In the genomic region with DNA sequence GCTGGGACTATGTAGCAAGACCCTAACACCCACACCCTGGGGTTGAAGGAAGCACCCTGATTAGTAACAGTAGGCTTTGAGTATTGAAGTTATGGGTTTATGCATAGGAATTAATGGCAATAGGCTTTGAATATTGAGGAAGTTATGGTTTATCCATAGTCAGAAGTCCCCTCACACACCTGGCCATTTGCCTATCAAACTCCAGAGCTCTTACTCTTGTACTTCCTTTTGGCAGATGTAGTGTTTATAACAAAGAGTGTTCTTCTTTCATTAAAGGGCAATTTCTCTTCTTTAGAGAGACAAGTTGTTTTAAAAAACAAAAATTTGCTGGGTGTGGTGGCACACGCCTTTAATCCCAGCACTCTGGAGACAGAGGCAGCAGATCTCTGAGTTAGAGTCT, we compare ENCODE assay signal across 29 mouse cellular contexts.
DNase-seq lines count a peak whose midpoint lies in the region; ATAC-seq and TF ChIP-seq lines count a peak whose summit lies in the region.
"Had no signal": no experiment of that assay in that cellular context is flagged by ENCODE, and none has a peak within 500 bp of the region (broad histone marks: within the 10 kb centered on the region; RNA-seq: fewer than 3 reads in every experiment).

No protein-coding gene starts in this region.

- H3K4me2 ChIP-seq in liver, embryonic 13.5 days: no peak overlapping the region
- no peak overlapping the region for H3K4me2 ChIP-seq in liver, embryonic 11.5 days
- no peak overlapping the region for H3K4me2 ChIP-seq in liver, embryonic 15.5 days
- H3K4me2 ChIP-seq in liver, postnatal 0 days (ENCODE audit: low read depth, low read length): no peak overlapping the region
- H3K4me2 ChIP-seq: embryonic facial prominence, embryonic 13.5 days; embryonic facial prominence, embryonic 15.5 days; forebrain, embryonic 12.5 days had no signal

- H3K27me3 ChIP-seq in liver, embryonic 13.5 days: no peaks in the 10 kb centered on the region
- H3K27me3 ChIP-seq in liver, embryonic 11.5 days (replicated peaks; ENCODE audit: control insufficient read depth, insufficient read depth, low read length): no peaks in the 10 kb centered on the region
- H3K27me3 ChIP-seq in MEL (ENCODE audit: control insufficient read depth in 1 of 2, insufficient read depth in 2 of 2, low read length in 2 of 2): no peaks in the 10 kb centered on the region
- no peaks in the 10 kb centered on the region for H3K27me3 ChIP-seq in liver, embryonic 15.5 days
- H3K27me3 ChIP-seq in liver, postnatal 0 days (ENCODE audit: insufficient read depth, low read length): no peaks in the 10 kb centered on the region
- H3K27me3 ChIP-seq: CH12.LX; embryonic facial prominence, embryonic 13.5 days; embryonic facial prominence, embryonic 15.5 days; forebrain, embryonic 12.5 days had no signal

- H3K79me2 ChIP-seq in MEL (ENCODE audit: control insufficient read depth, insufficient read depth, low read length, poor library complexity): no peaks in the 10 kb centered on the region; the same call in 1 of the 2 replicates

- H3K4me3 ChIP-seq in liver, embryonic 13.5 days (replicated peaks): no peak overlapping the region
- no peak overlapping the region for H3K4me3 ChIP-seq in liver, embryonic 11.5 days (ENCODE audit: low read depth, low read length)
- peak overlapping the region in 1 of 2 experiments; percentile 47; a peak in 3 of 4 replicates for H3K4me3 ChIP-seq in MEL (ENCODE audit: control insufficient read depth in 1 of 2, insufficient read depth in 1 of 2, low read depth in 2 of 2, low read length in 2 of 2)
- H3K4me3 ChIP-seq in liver, embryonic 15.5 days (replicated peaks): no peak overlapping the region
- H3K4me3 ChIP-seq in liver, postnatal 0 days (ENCODE audit: low read depth, low read length): no peak overlapping the region
- H3K4me3 ChIP-seq: embryonic facial prominence, embryonic 13.5 days; embryonic facial prominence, embryonic 15.5 days; erythroblast, embryonic 14.5 days; forebrain, embryonic 10.5 days; forebrain, embryonic 12.5 days had no signal

- 0 out of 2 replicates have a peak, but pooled peaks cover 3% of the 10 kb centered on the region for H3K36me3 ChIP-seq in liver, embryonic 13.5 days
- no peaks in the 10 kb centered on the region for H3K36me3 ChIP-seq in liver, embryonic 11.5 days (ENCODE audit: control insufficient read depth, insufficient read depth, low read length)
- peaks cover 0 to 50% of the 10 kb centered on the region in 2 experiments; a peak in 2 of 4 replicates for H3K36me3 ChIP-seq in MEL (ENCODE audit: control insufficient read depth in 1 of 2, insufficient read depth in 2 of 2, low read length in 2 of 2)
- H3K36me3 ChIP-seq in liver, embryonic 15.5 days (replicated peaks): 0 out of 2 replicates have a peak, but pooled peaks cover 3% of the 10 kb centered on the region
- H3K36me3 ChIP-seq in liver, postnatal 0 days (replicated peaks; ENCODE audit: insufficient read depth, low read length): no peaks in the 10 kb centered on the region
- H3K36me3 ChIP-seq: embryonic facial prominence, embryonic 15.5 days; forebrain, embryonic 12.5 days had no signal

- no peaks in the 10 kb centered on the region for H3K9me3 ChIP-seq in liver, embryonic 13.5 days (replicated peaks)
- no peaks in the 10 kb centered on the region for H3K9me3 ChIP-seq in liver, embryonic 11.5 days (ENCODE audit: control insufficient read depth, low read length)
- H3K9me3 ChIP-seq in MEL (replicated peaks; ENCODE audit: insufficient read depth, low read length): no peaks in the 10 kb centered on the region
- no peaks in the 10 kb centered on the region for H3K9me3 ChIP-seq in liver, embryonic 15.5 days (replicated peaks)
- no peaks in the 10 kb centered on the region; the same call in 1 of the 2 replicates for H3K9me3 ChIP-seq in liver, postnatal 0 days (ENCODE audit: low read length)
- H3K9me3 ChIP-seq: embryonic facial prominence, embryonic 13.5 days; embryonic facial prominence, embryonic 15.5 days; forebrain, embryonic 10.5 days; forebrain, embryonic 12.5 days; G1E had no signal

- TF ChIP-seq RAD21 in MEL (IDR thresholded peaks at IDR 0.05; ENCODE audit: low read depth, low read length): no peak

- WGBS in liver, embryonic 13.5 days (ENCODE audit: insufficient replicate concordance): 59% methylated on average over 1 of the region's 1 CpGs
- 80% methylated on average over 1 of the region's 1 CpGs for WGBS in liver, embryonic 11.5 days
- WGBS in liver, embryonic 15.5 days (ENCODE audit: insufficient replicate concordance): 56% methylated on average over 1 of the region's 1 CpGs
- 74% methylated on average over 1 of the region's 1 CpGs for WGBS in liver, postnatal 0 days (ENCODE audit: insufficient replicate concordance)

- H3K27ac ChIP-seq in liver, embryonic 13.5 days: peak overlapping the region; percentile 70
- H3K27ac ChIP-seq in liver, embryonic 11.5 days (ENCODE audit: low read depth, low read length): no peak overlapping the region
- H3K27ac ChIP-seq in MEL (ENCODE audit: control insufficient read depth, low read depth, low read length): peak overlapping the region; percentile 93
- peak overlapping the region; percentile 58 for H3K27ac ChIP-seq in liver, embryonic 15.5 days (replicated peaks)
- peak overlapping the region; percentile 32 for H3K27ac ChIP-seq in liver, postnatal 0 days (ENCODE audit: low read depth)
- H3K27ac ChIP-seq: embryonic facial prominence, embryonic 13.5 days; embryonic facial prominence, embryonic 15.5 days; forebrain, embryonic 10.5 days; forebrain, embryonic 12.5 days had no signal

- H3K9ac ChIP-seq in liver, embryonic 13.5 days: no peak overlapping the region
- H3K9ac ChIP-seq in liver, embryonic 11.5 days (ENCODE audit: low read depth, low read length): no peak overlapping the region
- peak overlapping the region; percentile 30; the same call in 1 of the 2 replicates for H3K9ac ChIP-seq in MEL (ENCODE audit: control insufficient read depth, low read depth, low read length, poor library complexity, severe bottlenecking)
- no peak overlapping the region for H3K9ac ChIP-seq in liver, embryonic 15.5 days
- no peak overlapping the region for H3K9ac ChIP-seq in liver, postnatal 0 days (replicated peaks)
- H3K9ac ChIP-seq: embryonic facial prominence, embryonic 13.5 days; embryonic facial prominence, embryonic 15.5 days; forebrain, embryonic 12.5 days had no signal

- ATAC-seq in liver, embryonic 13.5 days (ENCODE audit: low read depth): no peak
- no peak for ATAC-seq in liver, embryonic 11.5 days (replicated peaks; ENCODE audit: low FRiP score)
- ATAC-seq in liver, embryonic 15.5 days (ENCODE audit: insufficient read depth): no peak
- no peak for ATAC-seq in liver, postnatal 0 days
- ATAC-seq: CD4-positive, CD25-positive, alpha-beta regulatory T cell, adult 4 months; forebrain, embryonic 14.5 days; forebrain, embryonic 16.5 days had no signal

- no peak for DNase-seq in liver, embryonic 13.5 days
- no peak for DNase-seq in liver, embryonic 11.5 days (ENCODE audit: low spot score)
- DNase-seq in MEL (ENCODE audit: low read depth, low spot score): peak; percentile 78
- no peak for DNase-seq in liver, postnatal 0 days
- DNase-seq in natural killer cell, adult 2 months (ENCODE audit: low spot score in 2 of 2): no peak
- no peak for DNase-seq in thymus, adult 18-20 months
- DNase-seq in kidney, postnatal 14 days: no peak
- DNase-seq: adrenal gland, adult 2 months; adrenal gland, postnatal 10 days; adrenal gland, postnatal 25 days; B cell, adult 2 months; cerebellum, adult 11 months; cerebellum, adult 18-20 months; cerebellum, adult 8-10 months; cerebellum, adult 9-11 months; cerebellum, postnatal 14 days; cerebellum, postnatal 36 days; embryo, embryonic 11 days had no signal

- TF ChIP-seq EP300 in MEL (IDR thresholded peaks at IDR 0.05; ENCODE audit: low read depth in 1 of 2, low read length in 2 of 2): peak; percentile 86 to 88
- no peak for TF ChIP-seq EP300 in liver, postnatal 0 days (IDR thresholded peaks at IDR 0.05; ENCODE audit: low read depth)

- TF ChIP-seq CTCF in MEL (IDR thresholded peaks at IDR 0.05 in 2 of 3, conservative IDR thresholded peaks at IDR 0.05 in 1 of 3; ENCODE audit: control insufficient read depth in 1 of 3, insufficient read depth in 1 of 3, low read depth in 2 of 3, low read length in 3 of 3, poor library complexity in 1 of 3, severe bottlenecking in 1 of 3): no peak
- TF ChIP-seq CTCF in liver, postnatal 0 days (IDR thresholded peaks at IDR 0.05; ENCODE audit: low read depth): no peak

- peaks cover 59% of the 10 kb centered on the region for H3K4me1 ChIP-seq in liver, embryonic 13.5 days (replicated peaks)
- peaks cover 25% of the 10 kb centered on the region for H3K4me1 ChIP-seq in liver, embryonic 11.5 days (replicated peaks; ENCODE audit: control insufficient read depth, insufficient read depth, low read length)
- peaks cover 30 to 32% of the 10 kb centered on the region in 2 experiments for H3K4me1 ChIP-seq in MEL (ENCODE audit: control insufficient read depth in 1 of 2, insufficient read depth in 2 of 2, low read length in 2 of 2)
- H3K4me1 ChIP-seq in liver, embryonic 15.5 days (replicated peaks): peaks cover 51% of the 10 kb centered on the region
- peaks cover 20% of the 10 kb centered on the region for H3K4me1 ChIP-seq in liver, postnatal 0 days (ENCODE audit: insufficient read depth)
- H3K4me1 ChIP-seq: embryonic facial prominence, embryonic 13.5 days; embryonic facial prominence, embryonic 15.5 days; forebrain, embryonic 10.5 days; forebrain, embryonic 12.5 days had no signal

- TF ChIP-seq POLR2A in MEL (IDR thresholded peaks at IDR 0.05; ENCODE audit: control insufficient read depth in 1 of 2, insufficient read depth in 1 of 2, low read depth in 1 of 2, low read length in 2 of 2, poor library complexity in 1 of 2): no peak

TF ChIP-seq in MEL, 35 proteins besides CTCF, POLR2A, EP300 and RAD21 (continues in another document):
- no peak for TF ChIP-seq SMC3 (IDR thresholded peaks at IDR 0.05; ENCODE audit: low read depth, low read length)
- TF ChIP-seq MAX (IDR thresholded peaks at IDR 0.05; ENCODE audit: low read length): no peak
- peak; percentile 57; the same call in 1 of the 2 replicates for TF ChIP-seq MXI1 (IDR thresholded peaks at IDR 0.05; ENCODE audit: low read depth, low read length)
- TF ChIP-seq GATA1 (IDR thresholded peaks at IDR 0.05; ENCODE audit: low read depth, low read length): peak; percentile 74
- TF ChIP-seq BHLHE40 (IDR thresholded peaks at IDR 0.05; ENCODE audit: borderline replicate concordance, low read depth, low read length): no peak; the same call in 1 of the 2 replicates
- no peak for TF ChIP-seq NELFE (IDR thresholded peaks at IDR 0.05; ENCODE audit: low read depth, low read length)
- peak; percentile 78 for TF ChIP-seq TCF12 (IDR thresholded peaks at IDR 0.05; ENCODE audit: low read depth, low read length)
- peak; percentile 60 for TF ChIP-seq SIN3A (IDR thresholded peaks at IDR 0.05; ENCODE audit: low read length)
- peak; percentile 79 for TF ChIP-seq ETS1 (IDR thresholded peaks at IDR 0.05; ENCODE audit: low read depth, low read length)
- peak; percentile 56; the same call in 1 of the 2 replicates for TF ChIP-seq RCOR1 (IDR thresholded peaks at IDR 0.05; ENCODE audit: low read depth, low read length)
- TF ChIP-seq ELF1 (IDR thresholded peaks at IDR 0.05; ENCODE audit: low read depth, low read length): peak; percentile 35; the same call in 1 of the 2 replicates
- no peak for TF ChIP-seq KAT2A (conservative IDR thresholded peaks at IDR 0.05; ENCODE audit: low read depth, low read length)
